Mouse (Mus musculus) adrenal gland, postnatal 10 days (tissue): ENCODE measurements at regions not wholly inside any gene's neighbourhood (a gene's known extent, or its start where the extent isn't known, plus 50 kb on each side); places are given as distances from the start of the nearest gene placed in this dataset.
"Not testable (repeated sequence)": the region's sequence is repeated elsewhere in the genome, so short reads cannot be mapped to it uniquely, and the experiment has no call there.

Experiments
- DNase-seq: peaks from one replicate; pipeline ENCODE4 v3.0.0; 2021; ENCODE audit warnings: mixed read lengths

- no peak for DNase-seq
These were observed 697.8 kb upstream of the Got2 start for GRCm38 (mm10) chr8:96586129-96586528.

GRCm38 (mm10) chr8:96552512-96552911, 664.2 kb upstream of the Got2 start:
- DNase-seq, result no peak

GRCm38 (mm10) chr8:96550408-96550807, 662.1 kb upstream of the Got2 start:
- no peak for DNase-seq

- no peak for DNase-seq
These were observed 660.3 kb upstream of the Got2 start for GRCm38 (mm10) chr8:96548663-96549062.

GRCm38 (mm10) chr8:96548187-96548586, 659.8 kb upstream of the Got2 start:
- DNase-seq, result no peak

GRCm38 (mm10) chr8:96542215-96542614, 653.9 kb upstream of the Got2 start:
- no peak for DNase-seq

GRCm38 (mm10) chr8:96498854-96499253, 610.5 kb upstream of the Got2 start:
- peak; percentile 1 for DNase-seq

- no peak for DNase-seq
These were observed 607.1 kb upstream of the Got2 start for GRCm38 (mm10) chr8:96495406-96495805.

- DNase-seq, result no peak
These were observed 601.5 kb upstream of the Got2 start for GRCm38 (mm10) chr8:96489804-96490203.

GRCm38 (mm10) chr8:96488741-96489453, 600.5 kb upstream of the Got2 start:
- DNase-seq, result no peak

- no peak for DNase-seq
These were observed 567.6 kb upstream of the Got2 start for GRCm38 (mm10) chr8:96455915-96456314.

GRCm38 (mm10) chr8:96455336-96455735, 567.0 kb upstream of the Got2 start:
- no peak for DNase-seq

- DNase-seq, result no peak
These were observed 541.4 kb upstream of the Got2 start for GRCm38 (mm10) chr8:96429708-96430107.

- peak; percentile 10 for DNase-seq
These were observed 538.6 kb upstream of the Got2 start for GRCm38 (mm10) chr8:96426900-96427299.

- no peak for DNase-seq
These were observed 521.3 kb upstream of the Got2 start for GRCm38 (mm10) chr8:96409601-96410000.

GRCm38 (mm10) chr8:96404549-96405145, 516.3 kb upstream of the Got2 start:
- no peak for DNase-seq

GRCm38 (mm10) chr8:96403669-96404068, 515.3 kb upstream of the Got2 start:
- DNase-seq, result no peak

GRCm38 (mm10) chr8:96399381-96399780, 511.0 kb upstream of the Got2 start:
- DNase-seq, result not testable (repeated sequence)

- DNase-seq, result no peak
These were observed 504.7 kb upstream of the Got2 start for GRCm38 (mm10) chr8:96393024-96393423.

GRCm38 (mm10) chr8:96389251-96389650, 500.9 kb upstream of the Got2 start:
- DNase-seq, result peak; percentile 18

GRCm38 (mm10) chr8:96370500-96370899, 482.2 kb upstream of the Got2 start:
- DNase-seq, result no peak

GRCm38 (mm10) chr8:96362853-96363445, 474.6 kb upstream of the Got2 start:
- DNase-seq, result peak; percentile 27

- DNase-seq, result no peak
These were observed 462.3 kb upstream of the Got2 start for GRCm38 (mm10) chr8:96350531-96351069.
